Mouse (Mus musculus): ENCODE measurements at regions not wholly inside any gene's neighbourhood (a gene's known extent, or its start where the extent isn't known, plus 50 kb on each side); places are given as distances from the start of the nearest gene placed in this dataset.

GRCm38 (mm10) chrX:42361400-42362028, 128.0 kb upstream of the Tex13c2 start:
- 47% methylated on average over 15 of the region's 15 CpGs for WGBS (ENCODE audit: insufficient replicate concordance)

GRCm38 (mm10) chrX:42364137-42364536, 125.4 kb upstream of the Tex13c2 start:
- Histone ChIP-seq H3K9ac (no peak overlapping the region), H3K27ac (replicated peaks) (no peak overlapping the region), H3K4me1 (replicated peaks) (no peaks in the 10 kb centered on the region), H3K4me3 (replicated peaks) (no peak overlapping the region), H3K9me3 (replicated peaks) (no peaks in the 10 kb centered on the region), H3K27me3 (no peaks in the 10 kb centered on the region), H3K36me3 (replicated peaks) (no peaks in the 10 kb centered on the region), H3K4me2 (no peak overlapping the region)
- 39% methylated on average over 1 of the region's 1 CpGs for WGBS (ENCODE audit: insufficient replicate concordance)
- ATAC-seq (ENCODE audit: insufficient read depth), result no peak

More at GRCm38 (mm10) chrX:42361400-42362028, 128.0 kb upstream of the Tex13c2 start:
- Histone ChIP-seq H3K36me3 (replicated peaks) (no peaks in the 10 kb centered on the region), H3K4me2 (no peak overlapping the region), H3K9ac (no peak overlapping the region), H3K9me3 (replicated peaks) (no peaks in the 10 kb centered on the region), H3K27me3 (no peaks in the 10 kb centered on the region), H3K27ac (replicated peaks) (no peak overlapping the region), H3K4me1 (replicated peaks) (no peaks in the 10 kb centered on the region), H3K4me3 (replicated peaks) (no peak overlapping the region)
- no peak for ATAC-seq (ENCODE audit: insufficient read depth)

GRCm38 (mm10) chrX:42373794-42374398, 115.6 kb upstream of the Tex13c2 start:
- H3K27me3 ChIP-seq, result no peaks in the 10 kb centered on the region
- WGBS (ENCODE audit: insufficient replicate concordance), result 46% methylated on average over 3 of the region's 3 CpGs
- no peak for ATAC-seq (ENCODE audit: insufficient read depth)

GRCm38 (mm10) chrX:42393836-42394556, 95.5 kb upstream of the Tex13c2 start:
- peak; percentile 79 for ATAC-seq (ENCODE audit: insufficient read depth)
- H3K36me3 ChIP-seq (replicated peaks), result no peaks in the 10 kb centered on the region
- H3K9ac ChIP-seq, result no peak overlapping the region
- H3K27me3 ChIP-seq, result no peaks in the 10 kb centered on the region
- WGBS (ENCODE audit: insufficient replicate concordance), result 47% methylated on average over 3 of the region's 3 CpGs
- H3K4me1 ChIP-seq (replicated peaks), result 0 out of 2 replicates have a peak, but pooled peaks cover 5% of the 10 kb centered on the region
- no peak overlapping the region for H3K4me3 ChIP-seq (replicated peaks)
- H3K9me3 ChIP-seq (replicated peaks), result no peaks in the 10 kb centered on the region
- no peak overlapping the region; the same call in 1 of the 2 replicates for H3K4me2 ChIP-seq
- no peak overlapping the region for H3K27ac ChIP-seq (replicated peaks)

More at GRCm38 (mm10) chrX:42373794-42374398, 115.6 kb upstream of the Tex13c2 start:
- no peak overlapping the region for H3K4me3 ChIP-seq (replicated peaks)
- H3K9ac ChIP-seq, result no peak overlapping the region
- H3K9me3 ChIP-seq (replicated peaks), result no peaks in the 10 kb centered on the region
- no peak overlapping the region for H3K27ac ChIP-seq (replicated peaks)
- H3K4me1 ChIP-seq (replicated peaks), result no peaks in the 10 kb centered on the region
- no peaks in the 10 kb centered on the region for H3K36me3 ChIP-seq (replicated peaks)
- no peak overlapping the region for H3K4me2 ChIP-seq

GRCm38 (mm10) chrX:42396441-42396840, 93.0 kb upstream of the Tex13c2 start:
- no peak overlapping the region for H3K4me2 ChIP-seq
- no peaks in the 10 kb centered on the region for H3K27me3 ChIP-seq
- no peak overlapping the region for H3K27ac ChIP-seq (replicated peaks)
- H3K9ac ChIP-seq, result no peak overlapping the region
- H3K4me1 ChIP-seq (replicated peaks), result 0 out of 2 replicates have a peak, but pooled peaks cover 5% of the 10 kb centered on the region
- 71% methylated on average over 4 of the region's 4 CpGs for WGBS (ENCODE audit: insufficient replicate concordance)
- no peaks in the 10 kb centered on the region for H3K9me3 ChIP-seq (replicated peaks)
- ATAC-seq (ENCODE audit: insufficient read depth), result no peak
- no peak overlapping the region for H3K4me3 ChIP-seq (replicated peaks)
- no peaks in the 10 kb centered on the region for H3K36me3 ChIP-seq (replicated peaks)

- ATAC-seq (ENCODE audit: insufficient read depth), result no peak
- WGBS (ENCODE audit: insufficient replicate concordance), result 61% methylated on average over 1 of the region's 1 CpGs
Measured at GRCm38 (mm10) chrX:42398836-42399235, 90.7 kb upstream of the Tex13c2 start.

GRCm38 (mm10) chrX:42399343-42399742, 90.1 kb upstream of the Tex13c2 start:
- H3K27ac ChIP-seq (replicated peaks), result no peak overlapping the region
- no peak for ATAC-seq (ENCODE audit: insufficient read depth)

More at GRCm38 (mm10) chrX:42398836-42399235, 90.7 kb upstream of the Tex13c2 start:
- Histone ChIP-seq H3K4me1 (replicated peaks) (0 out of 2 replicates have a peak, but pooled peaks cover 3% of the 10 kb centered on the region), H3K4me3 (replicated peaks) (no peak overlapping the region), H3K27me3 (no peaks in the 10 kb centered on the region), H3K36me3 (replicated peaks) (no peaks in the 10 kb centered on the region), H3K4me2 (no peak overlapping the region), H3K9me3 (replicated peaks) (no peaks in the 10 kb centered on the region), H3K27ac (replicated peaks) (no peak overlapping the region), H3K9ac (no peak overlapping the region)

GRCm38 (mm10) chrX:42401091-42401490, 88.4 kb upstream of the Tex13c2 start:
- H3K9me3 ChIP-seq (replicated peaks), result no peaks in the 10 kb centered on the region
- no peaks in the 10 kb centered on the region for H3K27me3 ChIP-seq
- 64% methylated on average over 1 of the region's 1 CpGs for WGBS (ENCODE audit: insufficient replicate concordance)
- ATAC-seq (ENCODE audit: insufficient read depth), result no peak
- H3K4me1 ChIP-seq (replicated peaks), result no peaks in the 10 kb centered on the region
- no peak overlapping the region for H3K4me3 ChIP-seq (replicated peaks)
- no peak overlapping the region for H3K9ac ChIP-seq
- H3K27ac ChIP-seq (replicated peaks), result no peak overlapping the region
- no peaks in the 10 kb centered on the region for H3K36me3 ChIP-seq (replicated peaks)
- no peak overlapping the region for H3K4me2 ChIP-seq

More at GRCm38 (mm10) chrX:42399343-42399742, 90.1 kb upstream of the Tex13c2 start:
- Histone ChIP-seq H3K9ac (no peak overlapping the region), H3K27me3 (no peaks in the 10 kb centered on the region), H3K9me3 (replicated peaks) (no peaks in the 10 kb centered on the region), H3K36me3 (replicated peaks) (no peaks in the 10 kb centered on the region), H3K4me2 (no peak overlapping the region), H3K4me3 (replicated peaks) (no peak overlapping the region), H3K4me1 (replicated peaks) (no peaks in the 10 kb centered on the region)

GRCm38 (mm10) chrX:42401564-42402334, 87.7 kb upstream of the Tex13c2 start:
- H3K27me3 ChIP-seq, result no peaks in the 10 kb centered on the region
- no peak overlapping the region for H3K27ac ChIP-seq (replicated peaks)
- H3K9ac ChIP-seq, result no peak overlapping the region
- no peaks in the 10 kb centered on the region for H3K4me1 ChIP-seq (replicated peaks)
- no peak overlapping the region for H3K4me3 ChIP-seq (replicated peaks)
- 36% methylated on average over 7 of the region's 7 CpGs for WGBS (ENCODE audit: insufficient replicate concordance)
- H3K36me3 ChIP-seq (replicated peaks), result no peaks in the 10 kb centered on the region
- no peak overlapping the region for H3K4me2 ChIP-seq
- no peaks in the 10 kb centered on the region for H3K9me3 ChIP-seq (replicated peaks)
- ATAC-seq (ENCODE audit: insufficient read depth), result no peak

GRCm38 (mm10) chrX:42402335-42402605, 87.2 kb upstream of the Tex13c2 start:
- no peak overlapping the region for H3K4me2 ChIP-seq
- no peak overlapping the region for H3K4me3 ChIP-seq (replicated peaks)
- no peak overlapping the region for H3K27ac ChIP-seq (replicated peaks)
- no peaks in the 10 kb centered on the region for H3K27me3 ChIP-seq
- ATAC-seq (ENCODE audit: insufficient read depth), result no peak
- no peak overlapping the region for H3K9ac ChIP-seq
- no peaks in the 10 kb centered on the region for H3K9me3 ChIP-seq (replicated peaks)
- no peaks in the 10 kb centered on the region for H3K4me1 ChIP-seq (replicated peaks)
- no peaks in the 10 kb centered on the region for H3K36me3 ChIP-seq (replicated peaks)
- whole genome bisulfite sequencing (ENCODE audit: insufficient replicate concordance), result 42% methylated on average over 4 of the region's 4 CpGs

Data from liver, embryonic 15.5 days (tissue).